Mouse (Mus musculus) liver, embryonic 11.5 days (tissue): ENCODE data around the gene Kti12. TPM values are rescaled to one million over a fixed set of nuclear protein-coding genes. Genes with fewer than 3 reads are reported as not detected.

Experiments used
- ATAC-seq: fragments of 200-750 bp; cut with Nextera tagmentation; replicated peaks from 2 replicates; pipeline ENCODE4 v1.8.0; 2017; ENCODE audit warnings: moderate number of reproducible peaks, mild to moderate bottlenecking, moderate TSS enrichment, moderate library complexity; ENCODE audit not compliant: low FRiP score
- DNase-seq: peaks from one replicate; pipeline ENCODE4 v3.0.0-alpha.2; 2017; ENCODE audit warnings: low spot score
- H3K27ac ChIP-seq: fragments of 300-500 bp; sonication (generic); 2 replicates; pipeline ENCODE4 v1.5.1; 2014; ENCODE audit warnings: mild to moderate bottlenecking, low read depth, low read length, control low read depth
- H3K27me3 ChIP-seq: fragments of 300-500 bp; sonication (generic); replicated peaks from 2 replicates; pipeline ENCODE4 v1.6.1; 2014; ENCODE audit warnings: low read length, mixed read lengths; ENCODE audit not compliant: control insufficient read depth, insufficient read depth
- H3K36me3 ChIP-seq: fragments of 300-500 bp; sonication (generic); 2 replicates; pipeline ENCODE4 v1.6.1; 2014; ENCODE audit warnings: mild to moderate bottlenecking, low read length, moderate library complexity, mixed read lengths; ENCODE audit not compliant: control insufficient read depth, insufficient read depth
- H3K4me1 ChIP-seq: fragments of 300-500 bp; sonication (generic); replicated peaks from 2 replicates; pipeline ENCODE4 v1.6.1; 2014; ENCODE audit warnings: low read length, mixed read lengths; ENCODE audit not compliant: control insufficient read depth, insufficient read depth
- H3K4me2 ChIP-seq: fragments of 300-500 bp; sonication (generic); 2 replicates; pipeline ENCODE4 v1.6.1; 2014; ENCODE audit warnings: mild to moderate bottlenecking, control low read depth, moderate library complexity
- H3K4me3 ChIP-seq: fragments of 300-500 bp; sonication (generic); 2 replicates; pipeline ENCODE4 v1.5.1; 2014; ENCODE audit warnings: low read depth, low read length, control low read depth
- H3K9ac ChIP-seq: fragments of 300-500 bp; sonication (generic); 2 replicates; pipeline ENCODE4 v1.6.1; 2014; ENCODE audit warnings: low read depth, low read length, control low read depth
- H3K9me3 ChIP-seq: fragments of 300-500 bp; sonication (generic); 2 replicates; pipeline ENCODE4 v1.6.1; 2016; ENCODE audit warnings: low read length, inconsistent platforms, mixed read lengths; ENCODE audit not compliant: control insufficient read depth
- WGBS: fragments of 180-500 bp; shearing (Covaris S2); extraction: QIAGEN DNeasy Blood & Tissue Kit; methylation state at CpG from one replicate; pipeline ENCODE4 v1.1.7; 2014; 5-methylcytosine and 5-hydroxymethylcytosine counted together
- polyA plus RNA-seq: library from polyadenylated mRNA; unstranded; fragments of >200 nt; fragmentation: Nextera tagmentation; extraction: Ambion mirVana; gene quantifications from 2 replicates; pipeline ENCODE4 v1.2.1, GENCODE M21; 2014

Kti12 gene
- polyA plus RNA-seq, 1 experiment from 2014 or later, result 94.2 TPM

GRCm38 (mm10) chr4:108883815-108884214 lies 36.2 kb downstream of the Kti12 start:
- 49% methylated on average over 13 of the region's 13 CpGs for WGBS
- H3K36me3 ChIP-seq, result no peaks in the 10 kb centered on the region
- no peak overlapping the region for H3K9ac ChIP-seq
- H3K27me3 ChIP-seq, result peaks cover 8% of the 10 kb centered on the region
- peaks cover 3% of the 10 kb centered on the region for H3K4me1 ChIP-seq
- H3K4me2 ChIP-seq, result no peak overlapping the region
- H3K9me3 ChIP-seq, result no peaks in the 10 kb centered on the region
- DNase-seq, result no peak
- no peak overlapping the region for H3K27ac ChIP-seq
- no peak for ATAC-seq
- H3K4me3 ChIP-seq, result no peak overlapping the region

- Histone ChIP-seq H3K4me1 (no peaks in the 10 kb centered on the region), H3K27ac (no peak overlapping the region), H3K36me3 (no peaks in the 10 kb centered on the region), H3K27me3 (no peaks in the 10 kb centered on the region), H3K9ac (no peak overlapping the region), H3K9me3 (no peaks in the 10 kb centered on the region), H3K4me2 (no peak overlapping the region), H3K4me3 (no peak overlapping the region)
- WGBS, result 79% methylated on average over 4 of the region's 4 CpGs
- DNase-seq (no peak), ATAC-seq (no peak)
These were observed 39.9 kb downstream of the Kti12 start for GRCm38 (mm10) chr4:108887456-108887855.

GRCm38 (mm10) chr4:108890876-108891275 lies 43.3 kb downstream of the Kti12 start:
- ATAC-seq, result no peak
- no peaks in the 10 kb centered on the region for H3K27me3 ChIP-seq
- no peaks in the 10 kb centered on the region for H3K4me1 ChIP-seq
- no peak overlapping the region for H3K4me3 ChIP-seq
- DNase-seq, result no peak
- H3K36me3 ChIP-seq, result no peaks in the 10 kb centered on the region
- H3K4me2 ChIP-seq, result no peak overlapping the region
- H3K27ac ChIP-seq, result no peak overlapping the region
- 86% methylated on average over 6 of the region's 6 CpGs for WGBS
- no peaks in the 10 kb centered on the region for H3K9me3 ChIP-seq
- H3K9ac ChIP-seq, result no peak overlapping the region

Other genes starting within 250 kb of the Kti12 start
- gene Cc2d1b, start 227.8 kb upstream of the Kti12 start, polyA plus RNA-seq, result 24.7 and 27.8 TPM in 2 replicates
- 0.35 and 0.47 TPM in 2 replicates for gene 3110021N24Rik, start 128.1 kb upstream of the Kti12 start, polyA plus RNA-seq
- gene Zfyve9, start 67.0 kb upstream of the Kti12 start, polyA plus RNA-seq, result 1.2 and 1.9 TPM in 2 replicates
- gene Btf3l4, start 14.2 kb upstream of the Kti12 start, polyA plus RNA-seq, result 121 and 125 TPM in 2 replicates
- 61.9 and 63.8 TPM in 2 replicates for gene Txndc12, start 13.2 kb upstream of the Kti12 start, polyA plus RNA-seq
- 0.51 and 0.92 TPM in 2 replicates for gene A730015C16Rik, start 834 bp downstream of the Kti12 start, polyA plus RNA-seq
- gene Rab3b, start 31.3 kb downstream of the Kti12 start, polyA plus RNA-seq, result 7.3 and 9.7 TPM in 2 replicates
- 41.3 and 45.0 TPM in 2 replicates for gene Nrd1, start 152.9 kb downstream of the Kti12 start, polyA plus RNA-seq